Mouse (Mus musculus) thymus, adult 2 months (tissue): ENCODE results near the gene Cenpv.

Experiments
- CTCF ChIP-seq: fragments of 200-500 bp; IDR thresholded peaks from 2 replicates; pipeline ENCODE4 v1.5.1; 2012; ENCODE audit warnings: mild to moderate bottlenecking, control low read depth, low read length, moderate library complexity, borderline replicate concordance; ENCODE audit not compliant: control insufficient read depth, poor library complexity, insufficient read depth; ENCODE audit errors: extremely low read depth
- POLR2A ChIP-seq: fragments of 200-500 bp; IDR thresholded peaks from 2 replicates; pipeline ENCODE4 v1.6.1; 2012; ENCODE audit warnings: mild to moderate bottlenecking, low read length, control low read depth, moderate library complexity; ENCODE audit not compliant: control insufficient read depth, poor library complexity, insufficient read depth; ENCODE audit errors: extremely low read depth

- TF ChIP-seq POLR2A (no peak), CTCF (no peak)
Observed at GRCm38 (mm10) chr11:62510956-62511355, 28.1 kb downstream of the Cenpv start.
